Mouse (Mus musculus) stomach, postnatal 0 days (tissue): ENCODE results near the gene Actn1.

ENCODE experiments used
- CTCF ChIP-seq: IDR thresholded peaks from 2 replicates; pipeline ENCODE4 v1.5.1; 2016; ENCODE audit warnings: antibody characterized with exemption, low read depth, mild to moderate bottlenecking, moderate library complexity
- EP300 ChIP-seq: optimal IDR thresholded peaks from 2 replicates; pipeline ENCODE3; 2016; ENCODE audit warnings: antibody characterized with exemption

DNA sequence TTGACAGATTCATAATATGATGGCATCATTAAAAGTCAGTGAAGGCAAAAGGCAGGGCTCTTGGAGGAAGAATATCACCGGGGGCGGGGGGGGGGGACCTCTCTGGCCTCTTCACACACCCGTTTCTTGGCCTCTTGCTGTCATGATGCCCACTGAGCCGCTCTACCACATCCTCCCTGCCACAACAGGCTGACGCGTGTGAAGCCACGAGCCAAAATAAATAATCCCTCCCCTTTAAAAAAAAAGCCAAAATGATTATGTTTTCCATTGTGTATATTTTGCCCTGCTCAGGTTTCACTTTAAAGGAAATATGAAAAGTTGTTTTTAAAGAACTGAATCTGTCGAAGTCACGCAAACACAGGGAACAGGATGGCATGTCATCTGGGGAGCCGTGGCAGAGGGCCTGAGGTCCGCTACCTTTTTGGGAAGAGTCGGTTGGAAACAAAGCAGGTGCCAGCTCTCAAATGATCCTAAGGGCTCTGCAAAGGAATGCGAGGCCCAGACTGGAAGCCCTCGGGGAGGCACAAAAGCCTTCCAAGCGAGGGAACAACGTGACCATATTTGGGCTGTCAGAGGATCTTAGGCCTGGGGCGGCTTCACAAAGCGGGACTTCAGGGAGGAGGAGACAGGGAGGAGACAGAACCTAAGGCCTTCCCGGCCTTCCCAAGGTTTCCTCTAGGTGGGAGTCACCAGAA, 51.9 kb downstream of the Actn1 start:
- TF ChIP-seq CTCF (peak; percentile 44; the same call in 1 of the 2 replicates), EP300 (no peak)
